Comparison of ENCODE assay signal across 9 mouse cellular contexts in genomic region chr11:102465713-102466436, GRCm38 (mm10). TPM values are rescaled to one million over a fixed set of nuclear protein-coding genes. Genes with fewer than 3 reads are reported as not detected.
A peak's percentile ranks its signal among the peaks of the same experiment; 100 is the strongest.
DNase-seq lines count a peak whose midpoint lies in the region; ATAC-seq and TF ChIP-seq lines count a peak whose summit lies in the region.
"Had no signal": no experiment of that assay in that cellular context is flagged by ENCODE, and none has a peak within 500 bp of the region (broad histone marks: within the 10 kb centered on the region; RNA-seq: fewer than 3 reads in every experiment).

No protein-coding gene starts in this region.

- H3K4me2 ChIP-seq in hindbrain, embryonic 13.5 days = peak overlapping the region; percentile 27; the same call in 1 of the 2 replicates

- H3K27ac ChIP-seq in gastrocnemius, adult 2 months = peak overlapping the region; percentile 85
- peak overlapping the region; percentile 32; the same call in 1 of the 2 replicates for H3K27ac ChIP-seq in hindbrain, embryonic 13.5 days
- peak overlapping the region; percentile 0; the same call in 1 of the 2 replicates for H3K27ac ChIP-seq in small intestine, adult 2 months (ENCODE audit: insufficient read depth, low read depth, low read length)
- H3K27ac ChIP-seq: liver, embryonic 14.5 days had no signal

- TF ChIP-seq POLR2A in brain, embryonic 14.5 days (IDR thresholded peaks at IDR 0.05; ENCODE audit: borderline replicate concordance, extremely low read depth, insufficient read depth, insufficient read length, poor library complexity, severe bottlenecking) = no peak
- TF ChIP-seq POLR2A in small intestine, adult 2 months (IDR thresholded peaks at IDR 0.05; ENCODE audit: low read depth, low read length) = no peak

- peak overlapping the region; percentile 39 for H3K9ac ChIP-seq in hindbrain, embryonic 13.5 days
- H3K9ac ChIP-seq: liver, embryonic 14.5 days had no signal

- ATAC-seq in hindbrain, embryonic 13.5 days (ENCODE audit: low FRiP score) = no peak

- peaks cover 32% of the 10 kb centered on the region for H3K27me3 ChIP-seq in hindbrain, embryonic 13.5 days
- no peaks in the 10 kb centered on the region for H3K27me3 ChIP-seq in small intestine, adult 2 months (ENCODE audit: control insufficient read depth, insufficient read depth, low read length)

- H3K9me3 ChIP-seq in hindbrain, embryonic 13.5 days = no peaks in the 10 kb centered on the region

- intact Hi-C loops in gastrocnemius, adult 2 months (cut with DNase I) = no loop called here

- 9% methylated on average over 26 of the region's 26 CpGs for WGBS in hindbrain, embryonic 13.5 days
- 21% methylated on average over 26 of the region's 26 CpGs for WGBS in small intestine, adult 2 months

- peaks cover 27% of the 10 kb centered on the region for H3K4me1 ChIP-seq in hindbrain, embryonic 13.5 days (replicated peaks)
- peaks cover 13% of the 10 kb centered on the region for H3K4me1 ChIP-seq in small intestine, adult 2 months (ENCODE audit: control insufficient read depth, insufficient read depth, insufficient read length, low read length)

- peak; percentile 93 for DNase-seq in MN1 (ENCODE audit: low spot score)
- peak; percentile 93 for DNase-seq in brain, embryonic 14.5 days (ENCODE audit: low read depth)
- peak; percentile 73 for DNase-seq in gastrocnemius, adult 2 months
- peak; percentile 60 to 65 for DNase-seq in layer of hippocampus, postnatal 36 days
- DNase-seq in lung, postnatal 25 days (ENCODE audit: low spot score) = peak; percentile 74
- no peak for DNase-seq in T-cell, adult 2 months (ENCODE audit: low spot score)

- H3K36me3 ChIP-seq in hindbrain, embryonic 13.5 days = no peaks in the 10 kb centered on the region
- no peaks in the 10 kb centered on the region for H3K36me3 ChIP-seq in small intestine, adult 2 months (ENCODE audit: control insufficient read depth, insufficient read depth, low read length)

- H3K4me3 ChIP-seq in gastrocnemius, adult 2 months = peak overlapping the region; percentile 43
- no peak overlapping the region for H3K4me3 ChIP-seq in hindbrain, embryonic 13.5 days
- no peak overlapping the region for H3K4me3 ChIP-seq in small intestine, adult 2 months (ENCODE audit: low read depth, low read length)

- no peak for TF ChIP-seq CTCF in brain, embryonic 14.5 days (IDR thresholded peaks at IDR 0.05; ENCODE audit: borderline replicate concordance, extremely low read depth, insufficient read depth, insufficient read length)
- TF ChIP-seq CTCF in gastrocnemius, adult 2 months (IDR thresholded peaks at IDR 0.05) = no peak
- no peak for TF ChIP-seq CTCF in small intestine, adult 2 months (IDR thresholded peaks at IDR 0.05; ENCODE audit: extremely low read depth, insufficient read length, insufficient replicate concordance, low read depth, low read length)

RNA-seq across cellular contexts. Expression of gene Itga2b, which starts 4.0 kb away (rescaled TPM):
- 4.8 and 5.3 TPM in 2 replicates for polyA plus RNA-seq in brain, embryonic 14.5 days (2012; rRNA removed)
- total RNA-seq in gastrocnemius, adult 2 months (2021) = 1 to 10 TPM in 1 of 2 experiments, under 1 TPM in 1; 0.51 to 2.7 TPM
- polyA plus RNA-seq in hindbrain, embryonic 13.5 days (2015; fragmentation: Nextera tagmentation; extraction: Ambion mirVana) = 5.9 and 6.2 TPM in 2 replicates
- total RNA-seq in layer of hippocampus, postnatal 36 days (2021) = 1 to 10 TPM; 1.3 to 3.8 TPM
- 2.0 and 3.9 TPM in 2 replicates for polyA plus RNA-seq in small intestine, adult 2 months (2012; rRNA removed)

RNA-seq across cellular contexts. Expression of gene Fam171a2, which starts 18.4 kb away (rescaled TPM):
- polyA plus RNA-seq in brain, embryonic 14.5 days (2012; rRNA removed) = 221 and 276 TPM in 2 replicates
- 1 to 10 TPM in 1 of 2 experiments, under 1 TPM in 1; 0.66 to 1.1 TPM for total RNA-seq in gastrocnemius, adult 2 months (2021)
- polyA plus RNA-seq in hindbrain, embryonic 13.5 days (2015; fragmentation: Nextera tagmentation; extraction: Ambion mirVana) = 15.9 and 17.1 TPM in 2 replicates
- 100 to 1,000 TPM in 1 of 2 experiments, 10 to 100 TPM in 1; 97.3 to 111 TPM for total RNA-seq in layer of hippocampus, postnatal 36 days (2021)
- polyA plus RNA-seq in small intestine, adult 2 months (2012; rRNA removed) = 5.4 and 5.9 TPM in 2 replicates

RNA-seq across cellular contexts. Expression of gene Grn, which starts 35.8 kb away (rescaled TPM):
- polyA plus RNA-seq in brain, embryonic 14.5 days (2012; rRNA removed) = 33.2 and 53.0 TPM in 2 replicates
- total RNA-seq in gastrocnemius, adult 2 months (2021) = 10 to 100 TPM; 12.6 to 32.3 TPM
- polyA plus RNA-seq in hindbrain, embryonic 13.5 days (2015; fragmentation: Nextera tagmentation; extraction: Ambion mirVana) = 76.5 and 77.3 TPM in 2 replicates
- total RNA-seq in layer of hippocampus, postnatal 36 days (2021) = 10 to 100 TPM; 60.3 to 68.3 TPM
- 76.0 and 111 TPM in 2 replicates for polyA plus RNA-seq in small intestine, adult 2 months (2012; rRNA removed)

RNA-seq across cellular contexts. Expression of gene Slc25a39, which starts 58.1 kb away (rescaled TPM):
- 122 and 129 TPM in 2 replicates for polyA plus RNA-seq in brain, embryonic 14.5 days (2012; rRNA removed)
- 10 to 100 TPM; 51.4 to 76.4 TPM for total RNA-seq in gastrocnemius, adult 2 months (2021)
- polyA plus RNA-seq in hindbrain, embryonic 13.5 days (2015; fragmentation: Nextera tagmentation; extraction: Ambion mirVana) = 139 and 147 TPM in 2 replicates
- 10 to 100 TPM; 61.9 to 64.0 TPM for total RNA-seq in layer of hippocampus, postnatal 36 days (2021)
- 322 and 403 TPM in 2 replicates for polyA plus RNA-seq in small intestine, adult 2 months (2012; rRNA removed)

Comparison
In these comparisons a context has a peak if more than half of its experiments do, and no peak if none do; other contexts are left out.
1. H3K27ac ChIP-seq: peak in every context shown above with its lines; median percentile 85 in gastrocnemius, adult 2 months; 32 in hindbrain, embryonic 13.5 days; 0 in small intestine, adult 2 months.
2. RNA of gene Fam171a2, which starts 18.4 kb away (polyA plus RNA-seq): 221 to 276 TPM in brain, embryonic 14.5 days; 15.9 to 17.1 TPM in hindbrain, embryonic 13.5 days and 5.4 to 5.9 TPM in small intestine, adult 2 months; every median in the first group is over 10 times any median in the second.